Mouse (Mus musculus) A20 (cell line): ENCODE data around the gene 4930505A04Rik.
"Not testable (repeated sequence)": the region's sequence is repeated elsewhere in the genome, so short reads cannot be mapped to it uniquely, and the experiment has no call there.

Source experiments
- DNase-seq: peaks from one replicate; pipeline ENCODE4 v3.0.0-alpha.2; 2011; ENCODE audit warnings: low read depth, low spot score

4930505A04Rik gene

DNA sequence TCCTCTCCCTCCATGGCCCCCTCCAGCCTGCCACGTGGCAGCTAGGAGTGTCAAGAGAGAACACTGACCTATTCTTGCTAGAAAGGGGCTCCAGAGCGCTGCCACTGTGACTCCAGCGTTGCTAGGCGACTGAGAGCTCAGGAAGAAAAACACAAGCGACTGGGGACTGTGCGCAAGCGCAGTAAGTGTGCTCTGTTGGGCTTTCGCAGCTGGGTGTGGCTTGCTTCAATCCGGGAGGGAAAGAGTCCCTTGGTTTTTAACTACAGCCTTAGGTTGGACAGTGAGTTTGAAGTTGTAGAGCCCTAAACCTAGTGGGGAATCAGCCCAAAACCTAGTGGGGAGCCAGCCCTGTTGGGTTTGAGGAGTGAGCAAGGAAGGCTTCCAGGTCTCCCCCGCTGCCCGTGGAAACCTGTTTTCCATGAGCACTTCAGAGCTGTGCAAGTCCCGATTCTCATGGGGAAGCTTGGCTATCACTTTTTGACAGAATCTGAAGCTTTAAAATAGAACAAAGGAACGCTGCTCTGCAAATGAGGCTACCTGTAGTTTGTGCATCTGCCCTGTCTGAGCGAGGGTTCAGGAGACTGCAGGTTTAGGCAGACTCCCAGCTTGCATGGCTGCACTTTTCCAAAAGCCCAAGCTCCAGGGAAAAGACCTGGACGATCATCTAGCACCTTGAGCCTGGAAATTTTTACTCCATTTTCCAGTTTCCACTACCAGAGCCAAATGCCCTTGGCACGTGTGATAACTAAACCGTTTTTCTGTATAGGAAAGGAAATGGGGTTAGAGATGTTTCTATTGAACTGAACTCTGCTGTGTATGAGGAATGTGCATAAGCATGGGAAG is at the start of gene 4930505A04Rik:
Gene 4930505A04Rik (minus strand): TSS at position 77 of the 843 bp plus-strand sequence.
- DNase-seq, result no peak

DNA sequence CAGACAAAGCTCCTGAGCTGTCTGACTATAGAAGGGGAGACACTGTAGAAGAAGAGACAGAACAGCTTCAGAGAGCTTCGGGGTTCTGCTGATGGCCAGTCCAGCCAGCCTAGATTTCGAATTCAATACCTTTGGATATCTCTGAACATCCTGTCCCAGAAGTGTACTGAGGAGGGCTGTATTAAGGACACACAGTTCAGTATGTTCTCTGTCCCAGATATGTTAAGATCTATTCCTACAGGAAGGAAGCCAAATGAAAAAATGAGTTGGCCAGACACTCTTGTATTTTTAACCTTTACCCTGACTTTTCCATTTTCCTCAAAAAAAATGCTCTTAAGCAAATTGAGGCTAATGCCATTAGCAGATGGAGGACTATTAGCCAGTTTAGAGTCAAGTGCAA is 45.5 kb upstream of the 4930505A04Rik start:
- no peak for DNase-seq

DNA sequence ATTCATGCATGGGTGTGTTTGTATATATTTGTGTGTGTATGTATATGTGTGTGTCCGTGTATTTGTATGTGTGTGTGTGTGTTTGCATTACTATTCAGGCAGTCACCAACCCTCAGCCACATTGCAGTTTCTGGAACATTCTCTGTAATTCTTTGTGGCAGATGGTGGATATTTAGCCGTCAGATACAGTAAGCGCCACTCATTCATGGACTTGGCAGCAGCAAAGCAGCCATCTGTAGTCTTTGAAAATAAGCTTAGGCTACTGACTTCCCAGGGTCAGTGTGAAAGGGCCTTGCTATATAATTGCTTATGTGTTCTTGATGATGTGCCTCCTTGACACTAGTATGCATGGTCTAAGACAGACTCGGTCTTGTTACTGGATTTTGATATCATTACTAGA is 36.6 kb upstream of the 4930505A04Rik start:
- DNase-seq, result no peak

DNA sequence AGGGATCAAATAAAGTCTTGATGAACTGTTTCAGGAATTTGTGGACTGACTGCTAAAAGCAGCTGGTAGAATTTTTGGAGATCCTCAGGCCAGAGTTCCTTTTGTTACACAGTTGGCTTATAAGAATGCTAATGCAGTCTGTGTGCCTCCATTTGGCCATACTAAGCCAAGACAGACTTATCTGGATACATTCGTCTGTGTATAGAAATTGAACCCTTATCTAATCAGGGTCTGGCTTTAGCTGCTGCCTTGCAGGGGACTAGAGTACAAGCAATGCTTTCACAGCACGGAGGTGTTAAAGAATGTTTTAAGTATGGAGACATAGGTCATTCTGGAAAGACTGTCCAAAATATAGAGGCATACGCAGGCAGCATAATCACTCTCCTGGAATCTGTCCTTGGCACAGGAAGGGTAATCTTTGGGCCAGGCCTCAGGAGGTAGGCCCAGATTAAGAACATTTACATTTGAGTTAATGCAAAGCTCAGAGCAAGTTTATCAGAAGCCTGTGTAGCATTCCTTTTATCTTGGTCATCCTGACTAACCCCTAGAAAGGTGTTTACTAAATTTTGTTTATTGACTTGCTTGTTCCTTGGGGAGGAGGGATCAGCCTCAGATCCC is 27.2 kb upstream of the 4930505A04Rik start:
- DNase-seq, result no peak

DNA sequence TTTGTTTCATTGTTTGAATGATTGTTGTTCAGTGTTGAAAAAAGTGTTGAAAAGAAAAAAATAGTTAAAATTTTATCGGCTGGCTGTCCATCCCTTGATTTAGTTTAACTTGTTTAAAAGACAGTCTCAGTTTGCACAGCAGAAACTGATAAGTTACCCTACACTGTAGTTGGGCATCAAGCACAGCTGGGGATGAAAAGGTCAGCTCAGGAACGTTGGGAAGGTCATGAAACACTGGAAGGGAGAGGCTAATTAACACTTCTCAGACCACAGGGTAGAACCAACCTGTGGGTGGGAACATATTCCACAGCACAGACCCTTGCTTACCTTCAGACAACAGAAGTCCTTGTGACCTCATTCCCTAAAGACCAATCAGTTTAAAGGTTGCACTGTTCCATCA is 25.5 kb upstream of the 4930505A04Rik start:
- DNase-seq, result no peak

DNA sequence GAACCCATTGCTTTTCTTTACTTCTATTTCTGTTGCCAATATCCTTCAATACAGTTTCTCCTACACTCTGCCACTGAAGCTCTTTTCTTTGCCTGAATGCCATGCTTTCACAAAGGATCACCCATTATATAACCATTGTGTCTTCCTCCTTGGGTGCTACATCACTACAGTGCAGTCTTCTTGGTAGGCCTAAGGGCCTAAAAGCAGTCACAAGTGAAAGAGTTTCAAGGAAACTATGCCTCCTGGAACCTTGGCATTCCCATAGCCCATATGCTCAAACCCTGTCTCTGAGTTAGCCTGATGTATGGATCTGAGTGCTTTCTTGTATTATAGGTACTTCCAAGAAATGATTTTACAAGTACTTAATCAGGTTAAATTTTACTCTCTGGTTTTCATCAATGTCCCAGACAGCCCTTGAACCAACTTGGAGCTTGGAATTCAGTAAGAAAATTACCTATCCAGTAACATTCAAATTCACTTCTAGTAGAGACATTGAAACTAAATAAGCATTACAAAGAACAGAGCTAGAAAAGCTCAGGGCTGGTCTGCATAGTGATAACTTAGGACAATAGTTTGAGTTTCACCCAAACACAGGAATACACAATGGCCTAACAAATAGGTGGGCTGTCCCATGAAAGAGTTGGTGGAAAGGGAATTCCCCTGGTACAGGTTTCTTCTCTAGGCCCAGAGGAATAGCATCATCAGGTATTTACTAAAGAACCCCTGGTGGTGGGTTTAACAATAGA is 20.1 kb upstream of the 4930505A04Rik start:
- DNase-seq, result no peak

DNA sequence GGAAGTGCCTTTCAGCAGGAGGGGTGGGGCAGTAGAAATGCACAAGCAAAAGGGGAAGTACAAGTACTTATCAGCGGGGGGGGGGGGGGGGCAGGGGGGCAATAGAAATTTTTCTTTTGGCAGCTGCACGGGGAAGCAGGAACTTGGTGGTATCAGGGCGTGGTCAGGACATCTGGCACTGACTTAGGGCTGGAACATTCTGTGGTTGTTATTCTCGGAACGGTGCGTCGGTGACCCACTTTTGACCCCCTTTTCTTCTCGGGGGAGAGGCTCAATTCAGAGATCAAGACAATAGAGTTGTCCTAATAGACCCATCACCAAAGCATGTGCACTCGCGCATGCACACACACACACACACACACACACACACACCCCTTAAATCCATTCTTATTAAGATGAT is 16.6 kb upstream of the 4930505A04Rik start:
- DNase-seq, result no peak

DNA sequence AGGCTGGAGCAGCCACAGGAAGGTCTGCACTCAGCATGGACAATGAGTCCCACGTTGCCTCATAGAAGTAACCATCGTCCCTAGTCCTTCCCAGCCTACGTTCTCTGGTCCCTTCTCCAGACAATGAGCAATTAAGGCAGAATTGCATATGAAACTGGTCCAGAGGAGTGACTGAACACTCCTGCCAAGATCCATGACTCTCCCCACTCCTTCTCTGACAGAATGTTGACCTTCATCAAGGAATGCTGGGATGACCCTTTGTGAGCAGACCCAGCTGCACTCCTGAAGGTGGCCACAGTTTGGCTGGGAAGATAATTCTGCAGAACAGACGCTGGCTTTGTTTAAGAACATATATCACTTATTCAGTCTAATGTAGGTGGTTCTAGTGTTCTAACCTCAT is 11.7 kb upstream of the 4930505A04Rik start:
- DNase-seq, result no peak

DNA sequence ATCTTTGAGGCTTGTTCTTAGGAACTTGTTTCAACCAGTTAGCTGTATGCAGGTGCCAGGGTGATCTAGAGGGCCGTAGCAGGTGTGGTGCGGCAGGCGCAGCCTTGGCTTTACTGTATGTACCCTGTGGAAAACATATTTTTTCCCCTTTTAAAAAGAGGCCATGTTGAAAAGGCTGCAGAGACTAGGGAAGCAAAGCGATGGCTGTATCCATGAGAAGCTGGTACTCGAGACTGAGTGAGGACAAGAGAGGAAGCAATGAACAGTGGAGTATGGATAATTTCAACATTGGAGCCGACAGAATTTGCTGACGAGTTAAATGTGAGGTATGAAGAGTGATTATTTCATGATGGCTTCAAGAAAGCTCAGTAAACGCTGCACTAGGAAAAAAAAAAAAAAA is 440 bp downstream of the 4930505A04Rik start:
- DNase-seq, result no peak

DNA sequence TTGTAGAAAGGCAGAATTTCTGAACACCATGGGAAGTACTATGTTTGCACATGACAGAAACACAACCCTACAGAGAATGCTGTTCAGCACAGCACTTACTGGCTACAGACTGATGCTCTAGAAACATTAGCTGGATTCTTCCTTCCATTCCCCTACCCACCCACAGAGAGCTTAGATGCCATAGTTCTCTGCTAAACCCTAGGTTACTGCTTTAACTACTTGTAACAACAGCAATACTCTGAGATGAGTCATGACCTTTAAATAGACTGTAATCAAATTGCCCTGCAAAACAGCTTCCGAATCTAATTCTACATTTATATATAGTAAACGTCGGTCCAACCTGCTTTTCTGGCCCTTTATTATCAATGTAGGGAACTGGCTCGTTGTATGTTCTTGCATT is 17.3 kb downstream of the 4930505A04Rik start:
- DNase-seq, result no peak

DNA sequence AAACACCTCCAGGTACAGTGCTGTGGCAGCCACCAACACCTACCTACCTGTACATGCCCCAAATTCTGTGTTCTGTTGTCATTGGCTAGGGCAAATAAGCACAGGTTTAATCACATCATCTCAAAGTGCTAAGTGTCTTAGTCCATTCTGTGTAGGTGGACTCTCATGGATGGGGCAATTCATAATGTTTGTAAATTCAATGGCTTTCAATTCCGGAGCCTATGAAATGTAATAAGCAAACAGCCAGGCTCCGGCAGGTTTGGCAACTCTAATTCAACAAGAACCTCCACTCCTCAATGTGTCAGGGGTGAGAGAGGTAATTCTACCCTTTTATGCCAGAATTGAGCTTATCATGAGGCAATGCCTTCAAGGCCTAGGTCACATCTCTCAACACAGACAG is 23.5 kb downstream of the 4930505A04Rik start:
- DNase-seq, result no peak

DNA sequence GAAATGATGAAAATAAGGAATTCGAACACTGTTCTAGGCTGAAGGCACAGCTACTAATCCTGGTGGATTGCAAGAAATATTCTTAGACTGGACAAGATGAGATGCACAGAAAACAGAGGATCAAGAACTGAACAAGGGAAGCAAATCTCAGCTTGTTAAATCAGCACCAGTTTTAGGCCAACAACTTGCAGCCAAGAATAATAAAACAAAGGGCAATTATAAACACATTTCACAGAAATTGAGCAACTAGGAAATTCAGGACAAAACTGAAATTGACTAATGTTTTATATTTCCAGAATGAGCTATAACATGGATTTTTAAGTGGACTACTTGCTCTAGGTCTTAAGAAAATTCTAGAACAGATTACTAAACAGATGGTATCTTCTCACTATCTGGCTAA is 24.1 kb downstream of the 4930505A04Rik start:
- DNase-seq, result no peak

DNA sequence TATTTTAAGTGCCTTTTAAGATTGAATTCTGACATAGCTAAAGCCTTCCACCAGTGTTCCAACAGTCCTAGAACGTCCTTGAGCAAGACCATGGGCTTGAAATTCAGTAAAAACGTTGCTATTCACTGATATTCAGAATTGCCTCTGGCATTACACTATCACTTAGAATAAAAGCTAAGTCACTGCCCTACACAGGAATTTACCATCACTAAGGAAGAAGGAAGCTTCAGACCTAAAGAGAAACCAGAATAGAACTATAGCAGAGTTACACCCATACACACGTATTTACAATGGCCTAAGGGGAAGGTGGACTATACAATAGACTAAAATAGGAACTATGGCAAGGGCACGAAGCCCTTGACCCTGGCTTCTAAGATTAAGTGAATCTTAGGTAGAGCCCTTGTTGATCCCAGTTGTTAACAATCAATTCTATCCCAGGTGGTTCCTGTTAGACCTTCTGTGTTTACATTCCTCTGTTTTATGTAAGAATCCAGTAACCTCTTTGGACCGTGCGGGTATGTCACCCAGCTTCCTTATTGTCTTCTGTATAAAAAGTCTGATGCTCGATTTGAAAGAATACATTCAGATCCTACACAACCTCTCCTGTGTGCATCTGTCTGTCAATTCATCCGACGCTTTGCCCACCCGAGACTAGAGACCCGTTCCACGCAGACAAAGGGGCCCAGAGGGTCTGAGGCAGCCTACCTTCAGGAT is 27.3 kb downstream of the 4930505A04Rik start:
- not testable (repeated sequence) for DNase-seq

DNA sequence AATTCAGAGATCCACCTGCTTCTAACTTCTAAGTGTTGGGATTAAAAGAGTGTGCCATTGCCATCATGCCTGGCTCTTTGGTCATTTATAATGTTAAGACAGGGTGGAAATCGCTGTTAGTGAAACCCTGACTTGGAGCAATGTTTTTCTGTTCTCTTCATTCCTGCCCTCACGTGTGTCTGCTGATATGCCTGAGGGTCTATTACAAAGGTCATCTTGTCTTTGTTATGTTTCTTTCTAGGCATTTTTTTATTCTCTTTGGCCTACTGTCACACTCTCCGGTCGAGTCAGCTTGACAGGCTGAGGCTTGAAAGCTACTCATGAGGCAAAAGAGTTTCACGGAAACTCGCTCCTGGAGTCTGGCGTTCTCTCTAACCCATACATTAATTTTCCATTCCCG is 27.9 kb downstream of the 4930505A04Rik start:
- DNase-seq, result no peak

DNA sequence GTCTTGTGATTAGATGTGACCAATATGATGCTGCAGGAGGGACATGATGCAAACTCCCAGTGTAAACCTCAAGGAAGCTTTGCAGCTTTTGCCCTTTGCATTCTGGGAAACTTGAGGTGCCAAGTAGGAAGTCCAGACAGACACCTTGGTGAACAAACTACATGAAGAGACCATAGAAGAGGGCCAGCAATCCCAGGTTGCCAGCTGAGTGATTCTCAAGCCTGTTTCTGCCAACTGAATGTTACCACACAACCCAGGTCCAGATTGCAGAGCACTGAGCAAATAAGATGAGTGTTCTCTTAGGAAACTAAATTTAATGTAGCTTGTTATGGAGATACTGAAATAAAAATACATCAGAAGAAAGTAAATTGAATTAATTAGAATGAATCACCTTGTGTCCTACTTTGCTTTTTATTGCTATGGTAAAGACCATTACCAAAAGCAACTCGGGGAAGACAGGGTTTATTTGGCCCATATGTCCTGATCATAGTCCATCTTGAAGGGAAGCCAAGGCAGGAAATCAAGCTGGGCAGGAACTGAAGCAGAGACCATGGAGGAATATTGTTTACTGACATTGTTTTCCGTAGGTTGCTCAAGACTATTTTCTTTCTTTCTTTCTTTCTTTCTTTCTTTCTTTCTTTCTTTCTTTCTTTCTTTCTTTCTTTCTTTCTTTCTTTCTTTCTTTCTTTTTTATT is 38.2 kb downstream of the 4930505A04Rik start:
- DNase-seq, result no peak

DNA sequence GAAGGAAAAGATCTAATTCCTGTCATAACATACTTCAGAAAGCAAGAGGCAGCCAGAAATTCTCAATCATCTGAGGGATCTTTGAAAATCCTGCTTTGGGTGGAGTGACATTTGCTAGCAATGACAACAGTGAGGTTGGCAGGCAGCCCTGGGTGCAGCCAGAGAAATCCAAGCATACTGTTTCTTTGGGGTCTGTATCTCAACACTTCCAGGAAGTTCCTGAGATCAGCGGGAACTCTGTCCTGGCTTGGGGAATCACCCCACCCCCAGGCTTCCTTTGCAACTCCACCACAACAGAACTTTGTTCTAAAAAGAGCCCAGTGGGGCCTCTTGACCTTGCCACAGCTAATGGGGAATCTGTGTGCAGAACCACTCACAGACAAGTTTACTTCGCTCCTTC is 66.0 kb downstream of the 4930505A04Rik start:
- no peak for DNase-seq

DNA sequence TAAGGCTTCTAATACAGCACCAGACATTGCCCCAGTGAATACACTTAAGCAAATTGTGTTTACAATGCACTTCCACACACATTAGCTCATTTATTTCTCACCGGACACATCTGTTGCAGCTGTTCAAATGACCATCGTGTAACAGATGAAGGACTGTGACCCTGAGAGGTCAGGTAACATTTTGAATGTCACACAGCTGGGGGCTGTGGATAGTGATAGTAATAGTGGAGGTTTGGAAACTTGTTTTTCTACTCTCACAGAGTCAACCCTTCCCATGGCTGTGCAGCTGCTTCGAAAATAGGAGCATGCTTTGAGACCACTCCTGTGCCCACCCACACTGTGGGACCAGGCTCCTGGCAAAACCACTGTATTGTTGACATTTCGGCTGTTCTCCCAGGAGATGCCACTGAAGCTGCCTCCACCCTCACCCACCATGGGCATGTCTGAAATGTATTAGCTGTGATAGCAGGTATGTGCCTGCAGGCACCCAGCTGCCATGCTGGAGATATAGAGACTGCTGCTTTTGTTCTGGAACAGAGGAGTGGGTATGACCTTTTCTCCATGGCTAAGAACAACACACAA is 66.9 kb downstream of the 4930505A04Rik start:
- no peak for DNase-seq

DNA sequence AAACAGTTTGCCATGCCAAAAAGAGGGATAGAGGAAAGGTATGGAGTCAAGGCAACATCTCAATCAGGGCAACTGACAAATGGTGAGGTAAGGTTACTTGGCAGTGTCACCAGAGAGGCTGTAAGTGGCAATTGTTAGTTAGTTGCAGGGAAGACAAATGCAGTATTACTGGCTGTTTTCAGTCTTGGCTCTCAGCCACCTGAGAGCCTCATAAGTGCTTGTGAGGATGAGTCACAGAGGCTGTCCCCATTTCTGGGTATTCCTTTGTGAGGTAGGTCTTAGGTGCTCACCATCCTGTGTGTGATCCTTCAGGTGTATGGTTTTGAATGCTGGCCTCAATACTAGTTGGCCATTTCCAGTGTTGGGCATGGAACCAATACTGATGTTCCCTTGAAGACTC is 77.3 kb downstream of the 4930505A04Rik start:
- no peak for DNase-seq

DNA sequence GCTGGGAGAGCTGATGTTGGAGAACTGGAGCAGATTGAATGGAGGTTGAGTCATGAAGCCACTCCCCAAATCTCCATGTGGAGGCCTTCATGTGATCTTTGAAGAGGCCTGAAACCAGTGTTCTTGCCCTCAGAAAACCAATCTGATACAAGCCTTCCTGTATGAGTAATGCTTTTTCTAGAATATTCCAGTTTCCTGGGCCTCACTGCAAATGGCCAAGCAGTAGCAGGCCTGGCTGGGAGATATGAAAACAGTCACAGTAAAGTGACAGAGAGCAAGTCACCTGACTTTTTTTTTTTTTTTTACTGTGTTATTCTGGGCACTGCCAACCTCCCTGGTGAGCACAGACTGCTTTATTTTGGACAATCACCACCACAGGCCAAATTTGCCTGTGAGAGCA is 88.6 kb downstream of the 4930505A04Rik start:
- DNase-seq, result no peak
